Mouse (Mus musculus) bone marrow, adult 2 months (tissue): ENCODE data around the gene Cdc6.

Experiments used
- CTCF ChIP-seq: fragments of 200-500 bp; IDR thresholded peaks from 2 replicates; pipeline ENCODE4 v1.5.1; 2011; ENCODE audit warnings: low read length, control low read depth; ENCODE audit not compliant: control insufficient read depth, insufficient read depth
- POLR2A ChIP-seq: fragments of 200-500 bp; IDR thresholded peaks from 2 replicates; pipeline ENCODE4 v1.6.1; 2011; ENCODE audit warnings: low read depth, mild to moderate bottlenecking, control low read depth, low read length, borderline replicate concordance; ENCODE audit not compliant: control insufficient read depth

GRCm38 (mm10) chr11:98960313-98960906, 52.8 kb downstream of the Cdc6 start:
- no peak for TF ChIP-seq POLR2A
- no peak for TF ChIP-seq CTCF
